Mouse (Mus musculus) bone marrow macrophage, adult 2 months (primary cell): ENCODE results near the gene Ctcfl.

Source experiments
- CTCF ChIP-seq: IDR thresholded peaks from 2 replicates; pipeline ENCODE4 v1.5.1; 2012; ENCODE audit warnings: low read depth, mild to moderate bottlenecking, low read length, moderate library complexity
- POLR2A ChIP-seq: IDR thresholded peaks from 2 replicates; pipeline ENCODE4 v1.6.1; 2012; ENCODE audit warnings: mild to moderate bottlenecking, low read depth, low read length, borderline replicate concordance

DNA sequence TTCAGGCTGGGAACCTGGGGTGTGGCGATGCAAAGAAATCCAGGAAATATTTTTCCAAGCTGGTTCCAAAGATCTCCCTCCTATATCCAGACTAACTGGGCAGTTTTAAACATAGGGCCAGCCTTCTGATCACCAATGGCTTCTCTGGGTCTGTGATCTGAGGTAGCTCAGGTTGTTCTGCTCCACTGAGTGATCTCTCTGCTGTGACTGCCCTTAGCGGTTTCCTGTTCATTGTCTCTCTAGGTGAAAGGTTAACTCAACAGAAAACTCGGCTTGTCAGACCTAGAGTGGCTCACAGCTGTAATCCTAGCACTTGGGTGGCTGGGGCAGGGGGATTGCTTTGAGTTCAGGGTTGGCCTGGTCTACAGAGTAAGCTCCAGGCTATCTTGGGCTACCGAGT is 38.1 kb upstream of the Ctcfl start:
- TF ChIP-seq POLR2A (no peak), CTCF (no peak)
